Mouse (Mus musculus): Measurements from ENCODE around the gene Il17rd.

Gene Il17rd

DNA sequence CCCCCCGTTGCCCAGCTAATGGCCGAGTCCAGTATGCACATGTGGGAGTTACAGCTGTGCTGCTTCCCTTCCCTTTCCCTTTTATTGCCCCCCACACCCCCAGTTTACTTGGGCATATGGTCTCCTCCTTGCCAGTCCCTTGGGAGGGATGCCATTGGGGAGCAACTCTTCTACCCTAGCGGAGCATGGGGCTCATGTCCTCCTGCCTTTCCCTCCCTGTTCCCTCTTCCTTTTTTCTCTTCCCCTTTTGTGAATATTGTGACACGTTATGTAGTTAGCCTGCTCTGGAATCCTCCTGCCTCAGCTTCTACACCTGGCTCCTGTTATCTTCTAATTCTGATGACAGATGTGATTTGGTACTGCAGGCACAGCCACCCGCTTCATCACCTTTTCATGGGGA, 103.9 kb downstream of the Il17rd start:
- no peak for DNase-seq (ENCODE audit: low read depth, low spot score)

- peak; percentile 34 for DNase-seq (ENCODE audit: low read depth, low spot score)
Observed at GRCm38 (mm10) chr14:27145171-27146045, 106.7 kb downstream of the Il17rd start.

DNA sequence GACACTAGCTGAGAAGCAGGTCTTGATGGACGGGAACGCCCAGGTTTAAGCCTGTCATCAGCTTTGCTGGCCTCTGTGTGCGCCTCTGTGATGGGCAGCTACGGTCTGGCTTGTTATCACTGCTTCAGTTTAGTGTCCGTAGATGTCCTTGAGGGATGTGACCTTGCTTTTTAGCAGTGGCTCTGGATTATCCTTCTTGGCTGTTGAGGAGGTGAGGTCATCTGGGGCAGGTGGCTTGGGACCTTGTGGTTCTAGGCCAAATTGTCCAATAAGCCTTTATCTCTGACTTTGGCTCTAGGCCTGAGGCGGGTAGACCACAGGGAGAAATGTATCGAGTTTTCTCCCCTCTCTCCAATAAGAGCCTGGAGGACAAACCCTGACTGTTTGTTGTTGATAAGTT, 109.0 kb downstream of the Il17rd start:
- no peak for DNase-seq (ENCODE audit: low read depth, low spot score)

- DNase-seq (ENCODE audit: low read depth, low spot score), result no peak
Observed at GRCm38 (mm10) chr14:27149401-27149800, 110.7 kb downstream of the Il17rd start.

DNA sequence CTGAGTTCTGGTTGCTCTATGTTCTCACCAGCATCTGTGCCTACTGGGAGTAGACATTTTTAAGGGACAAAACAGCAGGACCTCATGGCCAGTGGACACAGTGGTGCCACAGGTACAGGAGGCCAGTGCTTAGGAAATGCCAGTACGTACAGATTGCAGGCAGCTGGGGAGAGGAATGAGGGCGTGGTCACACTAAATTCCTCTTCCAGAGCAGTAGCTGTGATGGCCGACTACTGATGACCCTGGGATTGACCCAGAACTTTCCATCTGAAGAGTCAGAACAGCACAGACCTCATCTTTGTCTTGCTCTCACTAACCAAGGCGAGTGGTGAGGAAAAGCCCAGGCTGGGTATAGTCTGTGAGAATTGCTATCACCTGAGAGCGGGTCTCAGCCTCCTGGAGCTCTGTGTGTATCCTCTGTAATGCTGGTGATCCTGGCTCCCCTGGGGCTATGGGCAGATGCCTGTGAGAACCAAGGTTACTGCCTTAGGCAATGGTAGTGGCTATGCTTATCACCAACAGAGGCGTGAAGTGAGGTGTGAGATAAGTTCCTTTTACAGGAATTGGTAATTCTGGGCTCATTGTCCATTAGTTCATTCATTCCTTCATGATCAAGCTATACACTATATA, 111.4 kb downstream of the Il17rd start:
- no peak for DNase-seq (ENCODE audit: low read depth, low spot score)

- DNase-seq (ENCODE audit: low read depth, low spot score), result peak; percentile 69
Observed at GRCm38 (mm10) chr14:27151432-27151831, 112.7 kb downstream of the Il17rd start.

DNA sequence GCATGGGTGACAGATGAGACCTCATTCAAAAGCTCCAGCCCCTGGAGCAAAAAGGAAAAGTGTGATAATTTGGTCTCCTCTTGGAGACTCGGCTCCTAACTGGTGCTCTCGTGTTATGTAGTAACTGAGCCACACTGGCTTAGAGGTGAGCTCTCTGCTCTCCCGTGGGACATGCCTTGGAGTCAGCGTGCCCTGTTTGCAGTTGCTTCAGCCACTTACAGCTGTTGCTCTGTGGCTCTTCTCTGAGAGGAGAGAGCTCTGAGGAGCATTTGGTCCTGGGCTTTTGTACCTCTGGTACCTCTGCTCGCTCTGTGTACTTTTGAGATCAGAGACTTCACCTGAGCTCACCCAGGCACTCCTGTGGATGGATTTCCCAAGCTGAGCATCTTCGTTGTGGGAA, 116.3 kb downstream of the Il17rd start:
- DNase-seq (ENCODE audit: low read depth, low spot score), result no peak

- DNase-seq (ENCODE audit: low read depth, low spot score), result no peak
Observed at GRCm38 (mm10) chr14:27156032-27156431, 117.3 kb downstream of the Il17rd start.

Data from forelimb bud, embryonic 11.5 days (tissue).